Mouse (Mus musculus): ENCODE results near the gene Kcnj16.

The Kcnj16 gene

GRCm38 (mm10) chr11:110967762-110968135 lies at the start of gene Kcnj16:
Gene Kcnj16, plus strand, starts transcription at chr11:110968033.
- no peak for DNase-seq (ENCODE audit: low read depth)

- peak; percentile 61 for DNase-seq (ENCODE audit: low read depth)
Measured at GRCm38 (mm10) chr11:110918808-110919465, 48.9 kb upstream of the Kcnj16 start.

- no peak for DNase-seq (ENCODE audit: low read depth)
Measured at GRCm38 (mm10) chr11:110935699-110936098, 32.1 kb upstream of the Kcnj16 start.

GRCm38 (mm10) chr11:110942280-110942679 lies 25.6 kb upstream of the Kcnj16 start:
- no peak for DNase-seq (ENCODE audit: low read depth)

GRCm38 (mm10) chr11:110942695-110943135 lies 25.1 kb upstream of the Kcnj16 start:
- DNase-seq (ENCODE audit: low read depth) = no peak

GRCm38 (mm10) chr11:110956665-110957064 lies 11.2 kb upstream of the Kcnj16 start:
- DNase-seq (ENCODE audit: low read depth) = no peak

GRCm38 (mm10) chr11:110961592-110962021 lies 6.2 kb upstream of the Kcnj16 start:
- no peak for DNase-seq (ENCODE audit: low read depth)

GRCm38 (mm10) chr11:110967019-110967761 lies 643 bp upstream of the Kcnj16 start:
- no peak for DNase-seq (ENCODE audit: low read depth)

GRCm38 (mm10) chr11:110968901-110969300 lies 1.1 kb downstream of the Kcnj16 start:
- no peak for DNase-seq (ENCODE audit: low read depth)

GRCm38 (mm10) chr11:110985508-110985907 lies 17.7 kb downstream of the Kcnj16 start:
- no peak for DNase-seq (ENCODE audit: low read depth)

GRCm38 (mm10) chr11:110985949-110986348 lies 18.1 kb downstream of the Kcnj16 start:
- DNase-seq (ENCODE audit: low read depth) = no peak

- peak; percentile 60 for DNase-seq (ENCODE audit: low read depth)
Measured at GRCm38 (mm10) chr11:110993616-110994015, 25.8 kb downstream of the Kcnj16 start.

GRCm38 (mm10) chr11:110997211-110997610 lies 29.4 kb downstream of the Kcnj16 start:
- peak; percentile 6 for DNase-seq (ENCODE audit: low read depth)

GRCm38 (mm10) chr11:111005103-111005502 lies 37.3 kb downstream of the Kcnj16 start:
- DNase-seq (ENCODE audit: low read depth) = no peak

GRCm38 (mm10) chr11:111009471-111009870 lies 41.6 kb downstream of the Kcnj16 start:
- DNase-seq (ENCODE audit: low read depth) = no peak

GRCm38 (mm10) chr11:111016206-111016605 lies 48.4 kb downstream of the Kcnj16 start:
- no peak for DNase-seq (ENCODE audit: low read depth)

GRCm38 (mm10) chr11:111020211-111020610 lies 52.4 kb downstream of the Kcnj16 start:
- DNase-seq (ENCODE audit: low read depth) = no peak

GRCm38 (mm10) chr11:111022681-111023281 lies 54.9 kb downstream of the Kcnj16 start:
- no peak for DNase-seq (ENCODE audit: low read depth)

- DNase-seq (ENCODE audit: low read depth) = peak; percentile 50
Measured at GRCm38 (mm10) chr11:111042175-111042574, 74.3 kb downstream of the Kcnj16 start.

GRCm38 (mm10) chr11:111043298-111043697 lies 75.5 kb downstream of the Kcnj16 start:
- no peak for DNase-seq (ENCODE audit: low read depth)

- no peak for DNase-seq (ENCODE audit: low read depth)
Measured at GRCm38 (mm10) chr11:111054252-111054651, 86.4 kb downstream of the Kcnj16 start.

- no peak for DNase-seq (ENCODE audit: low read depth)
Measured at GRCm38 (mm10) chr11:111054854-111055822, 87.3 kb downstream of the Kcnj16 start.
